Mouse (Mus musculus): ENCODE data around the gene Gm5538.

Gene Gm5538

GRCm38 (mm10) chr3:59729490-59729889 is at the start of gene Gm5538:
Gm5538 (plus strand) TSS chr3:59729790.
- ATAC-seq (ENCODE audit: low TSS enrichment), result no peak

GRCm38 (mm10) chr3:59697391-59697790 is 32.2 kb upstream of the Gm5538 start:
- ATAC-seq (ENCODE audit: low TSS enrichment), result no peak

GRCm38 (mm10) chr3:59702614-59703110 is 26.9 kb upstream of the Gm5538 start:
- no peak for ATAC-seq (ENCODE audit: low TSS enrichment)

- no peak for ATAC-seq (ENCODE audit: low TSS enrichment)
Observed at GRCm38 (mm10) chr3:59739866-59740265, 10.3 kb downstream of the Gm5538 start.

- no peak for ATAC-seq (ENCODE audit: low TSS enrichment)
Observed at GRCm38 (mm10) chr3:59744181-59744580, 14.6 kb downstream of the Gm5538 start.
